Mouse (Mus musculus) thymus, postnatal 4 days (tissue): ENCODE results near the gene Peli2.
"Not testable (repeated sequence)": the region's sequence is repeated elsewhere in the genome, so short reads cannot be mapped to it uniquely, and the experiment has no call there.

Source experiments
- DNase-seq: peaks from one replicate; pipeline ENCODE4 v3.0.0; 2021

Peli2 gene

DNA sequence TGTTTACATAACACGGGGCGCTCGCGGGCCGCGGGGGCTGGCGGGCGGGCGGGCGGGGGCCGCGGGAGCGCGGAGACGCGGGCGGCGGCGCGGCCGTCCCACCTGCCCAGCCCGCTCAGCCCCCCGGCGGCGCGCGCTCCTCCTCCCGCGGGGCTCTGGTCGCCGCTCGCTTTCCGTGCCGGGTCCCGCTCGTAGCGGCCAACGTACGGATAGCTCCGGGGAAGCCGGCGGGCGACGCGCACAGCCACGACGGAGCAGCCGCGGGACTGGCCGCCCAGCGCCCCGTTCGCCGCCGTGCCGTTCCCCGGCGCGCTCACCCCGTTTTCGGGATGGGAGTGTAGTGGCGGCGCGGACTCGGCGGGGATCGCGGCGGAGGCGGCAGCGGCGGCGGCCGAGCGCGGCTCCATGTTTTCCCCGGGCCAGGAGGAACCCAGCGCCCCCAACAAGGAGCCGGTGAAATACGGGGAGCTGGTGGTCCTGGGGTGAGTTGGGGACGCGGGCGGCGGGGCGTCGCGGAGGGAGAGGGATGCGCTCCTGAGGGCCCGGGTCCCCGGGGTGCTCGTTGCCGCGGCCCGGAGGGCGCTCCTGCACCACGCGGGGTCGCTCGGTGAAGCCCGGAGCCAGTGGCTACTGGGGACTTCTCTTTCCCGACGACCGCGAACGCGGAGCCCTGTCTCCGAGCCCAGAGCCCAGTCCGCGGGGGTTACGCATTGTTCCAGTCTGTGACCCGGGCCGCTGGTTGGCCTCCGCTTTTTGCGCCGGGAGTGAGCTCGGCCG is at the start of gene Peli2:
TSS of gene Peli2 (plus strand) at position 72 of the 777 bp plus-strand sequence.
- DNase-seq: peak; percentile 68

DNA sequence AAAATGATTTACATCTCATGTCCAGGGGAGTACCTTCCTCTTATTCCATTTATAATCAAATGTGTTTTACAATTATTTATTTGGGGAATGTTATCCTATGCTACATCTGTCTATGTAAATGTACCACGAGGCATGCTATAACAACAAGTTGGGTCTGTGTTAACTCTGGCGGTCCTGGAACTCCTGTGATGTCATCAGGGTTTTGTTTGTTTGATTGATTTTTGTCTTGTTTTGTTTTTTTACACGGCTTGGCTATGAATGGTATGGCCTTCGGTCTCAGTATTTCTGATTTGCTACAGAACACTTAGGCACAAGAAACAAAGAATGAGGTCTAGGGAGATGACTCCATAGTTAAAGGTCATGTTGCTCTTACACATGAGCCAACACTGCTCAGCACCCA is 48.5 kb upstream of the Peli2 start:
- DNase-seq: no peak

DNA sequence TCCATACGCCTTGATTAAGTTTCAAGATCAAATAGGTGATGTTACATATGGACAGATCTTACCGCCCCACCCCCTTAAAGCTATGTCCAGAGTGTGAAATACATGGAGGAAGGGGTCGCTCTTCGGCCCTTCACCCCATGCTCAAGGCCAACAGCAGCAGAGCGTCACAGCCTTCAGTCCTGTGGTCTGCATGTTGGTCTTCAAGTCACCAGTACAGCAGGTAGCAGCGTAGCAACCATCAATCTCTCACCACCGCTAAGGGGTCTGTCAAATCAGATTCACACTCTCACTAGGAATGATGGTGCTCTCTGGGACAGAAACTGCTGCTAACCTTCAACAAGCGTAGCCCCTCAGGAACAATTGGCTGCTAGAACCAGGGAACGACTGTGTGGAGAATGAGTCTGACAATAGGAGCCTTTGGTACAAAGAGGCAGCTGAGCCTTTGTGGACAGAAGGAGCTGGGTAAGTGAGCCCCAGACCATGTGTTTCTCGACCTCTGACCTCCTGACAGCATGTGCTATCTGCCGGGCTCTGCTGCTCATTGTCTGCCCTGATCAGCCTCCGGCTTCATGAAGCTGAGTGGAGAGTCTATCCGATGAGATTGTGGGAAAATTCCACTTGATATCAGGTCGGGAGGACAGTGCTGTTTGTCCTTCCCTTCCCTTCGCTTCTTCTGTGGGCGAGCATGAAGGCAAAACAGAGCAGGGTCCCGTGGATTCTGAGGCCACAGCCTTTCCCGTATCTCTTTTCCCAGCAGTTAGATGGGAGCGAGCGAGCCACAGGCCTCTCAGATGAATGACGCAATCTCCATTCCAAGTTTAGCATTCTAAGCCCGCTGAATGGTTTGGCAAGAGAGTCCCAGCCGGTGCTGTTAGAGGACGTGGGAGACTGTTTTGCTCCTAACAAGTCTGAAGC is 47.1 kb upstream of the Peli2 start:
- DNase-seq: no peak

DNA sequence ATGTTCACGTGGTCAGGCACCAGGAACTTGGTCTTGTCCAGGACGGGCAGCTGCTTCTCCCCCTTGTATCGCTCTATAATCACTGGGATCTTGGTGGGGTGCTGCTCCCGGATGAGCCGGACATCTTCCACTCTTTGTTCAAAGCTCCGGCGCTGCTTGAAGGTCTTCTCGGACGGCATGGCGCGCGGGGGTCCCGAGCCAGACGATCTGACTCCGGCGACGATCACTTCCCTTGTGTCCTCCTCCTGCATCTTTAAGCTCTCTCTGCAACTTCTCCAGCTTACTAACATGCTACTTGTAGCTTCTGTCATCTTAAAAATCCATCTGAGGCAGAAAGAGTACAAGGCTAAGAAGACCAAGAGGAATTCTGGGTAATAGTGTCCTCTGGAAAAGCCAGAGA is 41.0 kb upstream of the Peli2 start:
- not testable (repeated sequence) for DNase-seq

DNA sequence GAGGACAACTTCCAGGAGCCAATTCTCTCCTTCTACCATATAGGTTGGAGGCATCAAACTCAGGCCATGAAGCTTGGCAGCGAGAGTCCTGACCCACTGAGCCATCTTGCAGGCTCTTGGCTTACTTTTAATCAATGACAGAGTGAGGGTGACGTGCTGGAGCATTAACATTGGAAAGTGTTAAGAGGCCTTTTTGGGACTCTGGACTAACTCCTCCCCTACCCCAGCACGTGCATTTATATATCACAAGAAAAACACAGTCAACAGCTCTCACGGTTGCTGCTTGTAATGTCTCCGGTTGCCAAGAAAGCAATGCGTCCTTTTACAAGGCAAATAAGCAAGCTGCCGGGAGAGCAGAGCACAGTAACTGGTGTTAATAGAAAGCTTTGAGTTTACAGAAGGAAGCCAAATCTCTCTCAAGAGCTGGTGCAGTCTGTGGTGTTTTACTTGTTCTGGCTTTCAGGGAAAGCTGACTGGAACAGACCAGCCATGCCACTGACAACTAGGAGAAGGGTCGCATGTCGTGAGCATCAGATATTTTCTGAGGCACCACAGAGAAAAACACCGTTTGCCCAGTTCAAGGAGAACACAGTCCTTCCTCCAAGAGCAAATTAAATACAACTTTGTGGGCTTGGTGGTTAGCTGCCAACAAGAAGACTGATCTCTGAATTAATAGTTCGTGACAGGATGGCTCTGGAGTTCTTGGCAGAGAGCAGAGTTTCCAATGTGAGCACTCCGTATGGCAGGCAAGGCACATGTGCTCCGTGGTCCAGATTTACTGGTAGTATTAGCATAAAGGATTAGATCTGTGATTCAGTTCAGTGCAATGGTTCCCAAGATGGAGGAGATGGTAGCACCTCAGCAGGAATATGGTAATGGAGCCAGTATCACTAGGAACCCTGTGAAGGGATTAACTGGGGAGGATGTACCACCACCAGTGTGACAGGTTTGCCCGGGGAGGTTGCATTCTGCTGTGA is 36.5 kb upstream of the Peli2 start:
- no peak for DNase-seq

DNA sequence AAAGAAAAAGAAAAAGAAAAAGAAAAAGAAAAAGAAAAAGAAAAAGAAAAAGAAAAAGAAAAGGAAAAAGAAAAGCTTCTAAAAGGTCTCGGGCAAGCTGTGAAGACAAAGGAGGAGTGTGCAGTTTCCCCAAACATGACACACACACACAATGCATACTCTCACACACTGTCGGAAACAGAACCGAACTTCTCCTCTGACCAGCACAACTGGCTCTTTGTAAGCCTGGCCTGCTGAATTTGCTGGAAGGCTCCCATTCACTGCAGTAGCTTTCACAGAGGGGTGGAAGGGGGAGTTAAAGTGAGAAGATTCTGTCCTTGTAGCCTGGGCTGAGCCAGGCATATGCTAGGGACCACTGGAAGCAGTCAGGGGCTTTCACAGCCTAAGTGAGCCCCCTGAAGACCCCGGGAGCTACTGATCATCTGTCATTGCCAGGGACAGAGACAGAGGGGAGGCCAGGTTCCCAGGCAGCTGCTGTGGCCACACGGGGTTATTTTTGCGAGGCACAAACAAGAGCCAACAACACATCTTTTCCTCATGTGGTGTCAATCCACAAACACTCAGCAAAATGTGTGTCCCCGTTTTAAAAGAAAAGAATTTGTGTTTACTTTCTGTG is 33.8 kb upstream of the Peli2 start:
- DNase-seq: no peak

DNA sequence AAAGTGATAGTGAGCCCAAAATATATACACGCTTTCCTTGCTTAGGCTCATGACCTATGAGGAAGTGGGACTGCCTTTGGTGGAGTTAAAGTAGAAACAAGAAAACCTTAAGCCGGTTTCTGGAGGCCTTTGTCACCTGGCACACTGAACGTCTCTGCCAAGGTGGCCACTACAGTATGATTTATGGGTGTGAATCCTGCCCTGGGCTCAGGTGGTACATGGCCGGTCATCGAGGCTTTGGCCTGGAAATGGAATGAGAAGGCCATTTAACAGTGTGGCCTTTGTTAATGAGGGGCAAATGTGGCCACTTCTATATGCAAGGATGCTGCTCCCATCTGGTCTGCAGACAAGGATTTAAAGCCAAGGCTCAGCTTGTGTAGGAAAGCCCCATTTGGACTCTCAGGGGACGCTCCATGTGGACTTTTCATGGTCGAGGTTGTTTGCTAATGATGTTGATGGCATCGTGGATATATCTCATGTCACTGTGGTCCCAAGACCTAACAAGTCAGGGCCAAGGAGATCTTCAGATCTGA is 33.3 kb upstream of the Peli2 start:
- DNase-seq: no peak

DNA sequence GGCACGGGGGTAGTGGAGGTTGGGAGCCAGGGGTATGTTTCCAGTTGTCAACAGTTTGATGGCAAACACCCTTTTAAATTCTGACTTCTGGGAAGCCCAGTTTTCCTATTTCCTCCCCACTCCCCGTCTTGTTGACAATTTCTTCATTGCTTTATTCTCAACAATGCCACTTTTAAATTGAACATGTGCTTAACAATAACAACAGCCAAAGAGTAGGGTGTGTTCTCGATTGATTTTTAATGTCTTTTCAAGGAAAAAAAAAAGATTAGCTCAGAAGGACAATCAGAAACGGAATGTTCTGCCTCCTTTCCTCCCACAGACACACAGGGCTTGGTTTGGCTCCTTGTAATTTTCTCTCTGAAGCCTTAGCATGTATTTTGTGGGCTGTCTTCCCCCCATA is 30.2 kb upstream of the Peli2 start:
- DNase-seq: no peak

DNA sequence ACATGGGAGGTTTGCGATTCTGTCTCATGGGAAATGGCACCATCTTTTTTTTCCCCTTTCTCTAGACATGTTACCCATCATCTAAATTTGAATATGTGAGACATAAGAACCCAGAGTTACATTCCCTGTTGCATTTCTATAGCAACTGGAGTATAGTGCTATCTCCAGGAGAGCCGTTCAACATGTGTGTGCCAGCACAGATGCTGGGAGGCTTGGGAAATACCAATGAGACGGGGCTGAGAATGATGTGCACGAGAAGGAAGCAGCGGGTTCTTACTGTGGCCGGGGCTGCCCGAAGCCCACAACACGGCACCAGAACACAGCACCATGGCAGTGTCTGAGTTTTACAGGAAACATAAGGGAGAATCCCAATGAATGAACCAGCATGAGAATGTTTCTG is 29.5 kb upstream of the Peli2 start:
- no peak for DNase-seq

DNA sequence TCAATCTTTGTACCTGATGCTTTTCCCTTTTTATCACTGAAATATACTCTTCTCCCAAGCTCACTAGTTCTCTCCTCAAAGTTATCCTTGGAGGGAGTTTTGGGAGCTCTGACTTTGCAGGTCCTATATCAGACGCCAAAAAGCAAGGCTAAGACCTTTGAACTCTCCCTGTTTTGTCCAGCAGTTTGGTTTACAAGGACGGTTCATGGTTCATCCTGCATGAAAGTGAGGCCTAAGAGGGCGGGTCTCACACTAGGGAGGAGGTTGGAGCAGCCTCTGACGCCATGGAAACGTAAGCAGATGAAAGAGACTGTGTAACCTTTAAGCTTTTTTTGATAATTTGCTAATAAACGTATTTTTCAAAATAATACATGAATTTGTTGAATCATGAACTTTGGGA is 22.4 kb upstream of the Peli2 start:
- no peak for DNase-seq

DNA sequence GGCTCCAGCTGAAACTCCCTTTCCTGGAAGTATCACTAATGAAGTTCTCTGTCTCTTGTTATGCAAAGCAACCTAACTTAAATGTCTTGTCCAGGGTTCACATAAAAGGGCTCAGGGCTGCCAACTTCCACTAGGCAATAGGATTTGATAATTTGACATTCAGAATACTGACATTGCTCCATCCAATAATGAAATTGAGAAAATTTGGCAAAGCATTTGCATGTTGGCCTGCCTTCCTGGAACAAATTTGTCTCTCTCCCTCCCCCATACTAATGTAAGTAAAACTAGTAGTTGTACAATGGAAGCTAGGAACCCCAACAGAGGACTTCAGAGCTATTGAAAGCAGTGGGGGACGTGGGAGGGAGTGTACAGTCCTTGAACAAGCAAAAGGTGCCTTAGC is 21.3 kb upstream of the Peli2 start:
- DNase-seq: no peak

DNA sequence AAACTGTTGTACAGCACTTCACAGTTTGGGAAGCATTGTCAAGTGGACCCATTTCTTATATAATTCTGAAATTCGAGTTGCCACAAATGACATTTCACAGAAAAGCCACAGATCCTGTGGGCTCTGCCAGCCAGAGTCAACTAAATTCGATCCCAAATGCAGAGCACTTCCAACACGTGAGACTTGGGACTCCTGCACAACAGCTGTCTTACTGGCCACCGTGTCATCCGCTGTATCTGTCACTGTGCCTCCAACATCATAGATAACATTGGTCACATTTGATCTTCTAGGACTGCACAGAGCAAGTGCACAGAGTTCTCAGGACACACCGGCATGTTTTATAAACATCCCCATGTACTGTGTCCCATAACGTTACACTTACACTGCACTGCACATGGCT is 14.2 kb upstream of the Peli2 start:
- DNase-seq: no peak

DNA sequence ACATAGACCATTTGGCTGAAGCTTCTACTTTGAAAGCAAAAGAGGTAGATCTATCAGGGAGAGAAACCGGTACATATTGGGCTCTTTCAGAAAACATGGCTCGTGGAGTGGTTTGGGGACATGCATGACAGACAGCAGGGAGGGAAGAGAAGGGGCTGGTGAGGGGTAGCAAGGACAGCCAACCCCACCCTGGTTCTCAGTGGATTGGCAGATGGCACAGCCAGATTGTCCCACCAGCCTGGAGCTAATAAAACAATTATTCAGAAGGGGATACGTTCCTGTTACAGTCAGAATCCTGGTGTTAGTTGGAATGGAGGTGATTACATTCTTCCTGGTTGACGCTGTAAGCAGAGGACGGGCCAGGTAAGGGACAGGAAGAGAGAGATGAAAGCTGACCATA is 2.6 kb upstream of the Peli2 start:
- DNase-seq: no peak

DNA sequence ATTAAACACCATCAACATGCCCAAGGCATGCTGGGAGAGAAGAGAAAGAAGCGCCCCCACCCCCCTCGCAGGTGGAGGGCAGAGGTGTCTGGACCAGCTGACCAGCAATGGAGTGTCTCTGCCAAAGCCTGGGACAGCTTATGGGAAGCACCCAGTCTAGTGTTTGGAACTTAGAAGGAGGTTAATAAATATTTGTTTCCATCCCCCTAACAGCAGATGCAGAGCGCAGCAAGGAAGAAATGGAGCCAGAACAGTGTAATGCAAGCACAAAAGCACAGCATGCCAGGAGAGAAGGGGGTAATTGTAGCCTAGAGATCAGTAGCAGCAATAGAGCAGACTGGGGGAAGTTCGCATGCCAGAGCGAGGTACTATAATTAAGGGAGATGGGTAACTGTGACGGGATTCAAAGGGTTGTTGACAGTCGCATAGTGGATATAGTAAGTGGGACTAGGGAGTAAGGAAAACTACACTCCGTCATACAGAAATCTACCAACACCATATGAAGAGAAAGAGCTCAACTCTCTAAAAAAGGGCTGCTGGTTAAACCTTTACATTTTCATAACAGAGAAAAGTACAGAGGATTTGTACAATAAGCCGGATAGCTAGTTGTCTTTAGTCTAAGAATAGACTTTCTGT is 1.5 kb upstream of the Peli2 start:
- DNase-seq: no peak

DNA sequence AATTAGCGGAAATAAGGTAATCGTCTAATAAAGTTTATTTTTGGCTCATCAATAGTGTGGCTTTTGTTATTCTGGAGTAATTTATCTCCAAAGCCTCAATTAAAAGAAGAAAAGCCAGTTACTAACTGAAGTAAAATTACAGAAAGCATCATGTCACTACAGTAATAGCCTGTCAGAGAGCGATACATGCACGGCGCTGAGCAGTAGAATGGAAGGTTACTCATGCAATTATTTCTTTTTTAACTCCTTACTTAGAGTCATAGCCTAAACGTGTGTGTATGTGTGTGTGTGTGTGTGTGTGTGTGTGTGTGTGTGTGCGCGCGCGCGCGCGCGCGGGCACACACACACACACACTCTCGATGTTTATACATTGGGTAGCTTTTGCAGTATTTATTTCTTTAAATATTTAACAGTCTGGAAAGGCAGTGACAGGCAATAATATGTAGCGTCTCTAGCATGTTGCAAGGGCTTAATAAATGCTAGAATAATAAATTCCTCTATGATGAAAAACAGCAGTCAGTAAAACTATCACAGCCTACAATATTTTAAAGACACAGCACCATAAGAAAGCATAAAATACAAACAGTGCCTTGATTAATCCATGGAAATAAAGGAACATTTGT is 864 bp upstream of the Peli2 start:
- DNase-seq: no peak

DNA sequence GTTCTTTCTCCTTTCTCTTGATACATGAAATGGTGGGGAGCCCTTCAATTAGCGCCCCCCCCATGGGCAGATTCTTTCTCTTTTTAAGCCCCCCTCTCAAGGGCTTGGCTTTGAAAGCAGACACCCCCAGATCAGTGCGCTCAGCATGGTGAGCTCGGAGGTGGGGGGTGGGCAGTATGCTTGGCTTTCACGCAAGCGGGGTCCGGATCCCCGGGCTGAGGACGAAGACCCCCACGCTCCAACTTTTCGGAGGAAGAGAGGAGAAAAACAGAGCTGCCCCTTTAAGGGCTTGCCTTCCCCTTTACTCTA is 226 bp upstream of the Peli2 start:
- no peak for DNase-seq

DNA sequence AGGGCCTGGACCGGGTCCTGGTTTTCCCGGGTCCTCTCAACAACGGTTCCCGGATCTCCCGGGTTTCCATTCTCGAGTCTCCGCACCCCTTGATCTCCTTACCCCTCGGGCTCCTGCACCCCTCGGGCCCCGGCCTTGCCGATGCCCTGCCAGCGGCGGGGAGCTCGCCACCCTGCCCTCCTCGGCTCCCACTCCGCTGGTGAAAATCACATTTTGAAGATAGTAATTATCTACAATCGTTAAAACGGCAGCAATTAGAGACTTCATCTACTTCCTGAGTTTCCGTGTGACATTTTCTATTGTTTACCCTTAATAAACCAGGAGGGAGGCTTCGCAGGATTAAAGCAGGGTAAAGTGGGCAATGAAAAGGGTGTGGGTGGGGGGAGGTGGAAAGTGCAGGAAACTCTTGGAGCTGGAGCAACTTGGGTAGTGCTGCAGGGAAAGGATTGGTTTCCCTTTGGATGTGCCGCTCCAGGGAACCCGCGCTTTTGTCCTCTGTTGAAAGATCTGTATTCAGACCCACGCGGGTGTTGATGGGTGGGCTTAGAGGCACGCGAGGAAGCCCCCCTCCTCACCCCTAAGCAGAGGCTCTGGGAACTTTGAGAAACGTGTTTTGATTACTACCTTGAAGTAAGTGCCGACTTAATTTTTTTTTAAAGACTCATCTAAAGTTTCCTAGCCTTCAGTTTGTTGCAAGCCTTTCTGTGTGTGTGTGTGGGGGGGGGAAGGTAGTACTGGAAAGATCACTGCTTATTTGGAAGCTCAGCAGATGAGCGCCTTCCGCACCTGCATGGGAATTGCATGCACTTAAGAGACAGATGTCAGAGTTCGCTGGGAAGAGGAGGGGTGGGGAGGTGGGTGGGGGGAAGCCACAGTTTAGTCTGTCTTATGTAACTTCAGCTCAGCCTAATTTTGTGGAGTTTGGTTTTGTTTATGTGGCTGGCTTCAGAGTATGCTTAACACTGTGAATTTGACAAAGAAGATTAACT is 1.2 kb downstream of the Peli2 start:
- DNase-seq: no peak

DNA sequence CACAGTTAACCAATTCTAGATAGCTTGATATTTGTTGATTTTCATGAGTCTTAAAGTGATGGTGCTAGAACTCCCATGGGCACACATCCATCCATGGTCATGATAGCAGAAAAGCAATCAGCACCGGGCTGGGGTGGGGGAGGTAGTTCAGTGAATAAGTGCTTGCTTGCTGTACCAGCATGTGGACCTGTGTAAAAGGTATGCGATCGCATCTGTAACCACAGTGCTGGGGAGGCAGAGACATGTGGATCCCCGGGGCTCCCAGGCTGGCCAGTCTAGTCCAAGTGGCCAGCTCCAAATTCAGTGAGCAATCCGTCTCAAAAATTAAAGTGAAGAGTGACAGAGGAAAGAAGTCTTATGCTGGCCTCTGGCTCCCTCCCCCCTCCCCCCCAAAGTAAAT is 3.4 kb downstream of the Peli2 start:
- DNase-seq: no peak

DNA sequence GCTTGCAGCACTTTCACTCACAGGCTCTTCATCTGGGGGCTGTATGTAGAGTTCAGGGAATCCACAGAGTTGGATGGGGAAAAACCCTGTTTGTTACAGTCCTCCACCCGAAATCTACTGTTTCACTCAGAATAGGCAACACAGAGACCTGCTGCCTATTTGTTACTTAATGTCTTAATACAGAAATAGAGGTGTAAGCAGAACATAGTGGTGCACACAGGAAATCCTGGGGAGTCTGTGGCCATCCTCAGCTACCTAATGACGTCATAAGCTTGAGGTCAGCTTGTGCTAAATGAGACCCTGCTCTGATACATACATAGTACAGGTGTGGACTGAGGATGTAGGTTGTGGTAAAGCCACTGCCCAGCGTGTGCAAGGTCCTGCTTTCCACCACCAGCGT is 4.2 kb downstream of the Peli2 start:
- DNase-seq: no peak

DNA sequence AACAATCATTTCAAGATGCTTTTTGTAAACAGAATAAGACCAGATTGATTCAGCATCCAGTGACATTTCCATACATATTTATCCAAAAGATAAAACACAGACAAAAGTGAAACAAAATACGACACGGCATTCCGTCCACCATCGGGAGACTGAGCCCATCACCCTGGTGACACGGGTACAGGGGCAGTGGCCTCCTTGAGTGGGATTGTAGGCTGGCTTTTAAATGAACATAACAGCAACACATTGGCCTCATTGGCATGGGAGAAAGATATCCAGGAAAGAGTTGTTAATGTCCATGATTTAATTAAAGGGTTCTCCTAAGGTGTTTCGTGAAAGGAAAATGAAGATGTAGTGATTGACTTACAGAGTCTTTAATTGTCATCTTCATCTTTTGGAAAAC is 5.3 kb downstream of the Peli2 start:
- DNase-seq: no peak
